Mouse (Mus musculus) kidney, postnatal 25 days (tissue): ENCODE data around the gene Gm4187.
"Not testable (repeated sequence)": the region's sequence is repeated elsewhere in the genome, so short reads cannot be mapped to it uniquely, and the experiment has no call there.

ENCODE experiments used
- DNase-seq, 2 experiments: peaks; one replicate each; pipeline ENCODE4 v3.0.0; 2021; ENCODE audit warnings: mixed read lengths in 2 of 2

Gene Gm4187

DNA sequence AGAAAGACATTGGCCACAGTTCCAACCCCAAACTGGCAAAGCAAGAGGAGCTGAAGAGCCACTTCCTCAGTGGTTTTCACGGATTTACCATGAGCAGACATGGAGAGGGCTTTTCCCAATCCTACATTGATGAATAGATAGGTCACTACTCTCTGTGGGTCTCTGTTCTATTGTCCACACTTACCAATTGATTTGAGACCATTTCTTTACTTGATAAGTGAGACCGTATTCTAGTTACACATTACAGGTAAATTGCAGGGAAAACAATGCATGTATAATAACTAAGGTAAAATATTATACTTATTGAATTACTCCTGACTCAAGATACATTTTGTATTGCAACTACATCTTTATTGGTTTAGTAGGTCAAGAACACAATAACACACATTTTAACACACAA is at the start of gene Gm4187:
TSS of gene Gm4187 (minus strand) at position 101 of the 400 bp plus-strand sequence.
- not testable (repeated sequence) for DNase-seq

- not testable (repeated sequence) for DNase-seq
These were observed 41.4 kb upstream of the Gm4187 start, which contains the start of gene Gm8660 for GRCm38 (mm10) chr7:22370939-22371338. Gene Gm8660 (minus strand): TSS chr7:22371039.
